Mouse (Mus musculus) kidney, embryonic 15.5 days (tissue): ENCODE data around the gene Rps3. TPM values are rescaled to one million over a fixed set of nuclear protein-coding genes. Genes with fewer than 3 reads are reported as not detected.
A peak's percentile ranks its signal among the peaks of the same experiment; 100 is the strongest.

Experiments
- ATAC-seq: fragments of 200-750 bp; cut with Nextera tagmentation; replicated peaks from 2 replicates; pipeline ENCODE4 v1.8.0; 2017; ENCODE audit warnings: moderate TSS enrichment; ENCODE audit not compliant: low FRiP score
- H3K27ac ChIP-seq: fragments of 300-500 bp; sonication (generic); 2 replicates; pipeline ENCODE4 v1.5.1; 2015; ENCODE audit warnings: mild to moderate bottlenecking, inconsistent platforms
- H3K27me3 ChIP-seq: fragments of 300-500 bp; sonication (generic); 2 replicates; pipeline ENCODE4 v1.6.1; 2015; ENCODE audit warnings: inconsistent platforms
- H3K36me3 ChIP-seq: fragments of 300-500 bp; sonication (generic); 2 replicates; pipeline ENCODE4 v1.6.1; 2015; ENCODE audit warnings: inconsistent platforms
- H3K4me1 ChIP-seq: fragments of 300-500 bp; sonication (generic); 2 replicates; pipeline ENCODE4 v1.6.1; 2015; ENCODE audit warnings: inconsistent platforms
- H3K4me2 ChIP-seq: fragments of 300-500 bp; sonication (generic); 2 replicates; pipeline ENCODE4 v1.6.1; 2015; ENCODE audit warnings: moderate library complexity, mild to moderate bottlenecking, inconsistent platforms
- H3K4me3 ChIP-seq: fragments of 300-500 bp; sonication (generic); replicated peaks from 2 replicates; pipeline ENCODE4 v1.5.1; 2015; ENCODE audit warnings: mild to moderate bottlenecking, inconsistent platforms
- H3K9ac ChIP-seq: fragments of 300-500 bp; sonication (generic); 2 replicates; pipeline ENCODE4 v1.6.1; 2015; ENCODE audit warnings: mild to moderate bottlenecking, inconsistent platforms
- H3K9me3 ChIP-seq: fragments of 300-500 bp; sonication (generic); replicated peaks from 2 replicates; pipeline ENCODE4 v1.6.1; 2016; ENCODE audit warnings: inconsistent platforms
- WGBS: fragments of 180-500 bp; shearing (Covaris S2); methylation state at CpG from one replicate; pipeline ENCODE4 v1.1.7; 2015; ENCODE audit warnings: mixed read lengths; 5-methylcytosine and 5-hydroxymethylcytosine counted together
- polyA plus RNA-seq: library from polyadenylated mRNA; unstranded; fragments of >200 nt; fragmentation: Nextera tagmentation; extraction: Ambion mirVana; gene quantifications from 2 replicates; pipeline ENCODE4 v1.2.1, GENCODE M21; 2015

The Rps3 gene
- polyA plus RNA-seq, 1 experiment from 2014 or later: 765 TPM

- Histone ChIP-seq H3K4me3 (no peak overlapping the region), H3K9me3 (no peaks in the 10 kb centered on the region), H3K27me3 (no peaks in the 10 kb centered on the region), H3K4me2 (no peak overlapping the region), H3K9ac (no peak overlapping the region), H3K36me3 (peaks cover 83% of the 10 kb centered on the region), H3K27ac (peak overlapping the region; percentile 41), H3K4me1 (peaks cover 40% of the 10 kb centered on the region)
- 65% methylated on average over 12 of the region's 12 CpGs for WGBS
- ATAC-seq: no peak
These were observed 8.5 kb downstream of the Rps3 start for GRCm38 (mm10) chr7:99474836-99475561.

DNA sequence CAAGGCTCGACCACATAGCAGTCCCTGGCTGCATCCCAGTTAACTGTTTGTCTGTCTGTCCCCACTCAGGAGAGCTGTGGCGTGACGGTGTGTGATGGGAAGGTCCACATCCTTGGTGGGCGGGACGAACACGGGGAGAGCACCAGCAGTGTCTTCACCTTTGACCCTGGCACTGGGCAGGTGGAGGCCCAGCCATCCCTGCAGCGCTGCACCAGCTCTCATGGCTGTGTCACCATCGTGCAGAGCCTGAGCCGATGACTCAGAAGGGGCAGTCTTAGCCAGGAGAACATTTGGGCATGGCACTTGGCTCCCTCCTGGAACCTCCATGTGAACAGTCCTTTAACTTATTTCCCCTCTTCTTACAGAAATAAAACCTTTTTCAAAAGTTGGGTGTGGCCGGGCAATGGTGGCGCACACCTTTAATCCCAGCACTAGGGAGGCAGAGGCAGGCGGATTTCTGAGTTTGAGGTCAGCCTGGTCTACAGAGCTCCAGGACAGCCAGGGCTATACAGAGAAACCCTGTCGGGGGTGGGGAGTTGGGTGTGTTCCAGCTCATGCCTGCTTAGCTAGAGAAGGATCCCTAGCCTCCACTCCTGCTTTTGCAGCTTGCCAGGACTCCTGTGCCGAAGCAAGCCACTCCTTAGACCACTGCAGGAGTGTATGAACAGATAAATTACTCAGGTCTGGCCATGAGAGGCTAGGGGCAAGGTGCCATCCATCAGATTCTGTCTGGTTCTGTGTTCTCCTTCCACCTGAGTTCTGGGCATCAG lies 9.7 kb downstream of the Rps3 start:
- no peak for ATAC-seq
- Histone ChIP-seq H3K27me3 (no peaks in the 10 kb centered on the region), H3K9me3 (no peaks in the 10 kb centered on the region), H3K4me1 (peaks cover 36% of the 10 kb centered on the region), H3K27ac (no peak overlapping the region), H3K9ac (no peak overlapping the region), H3K4me3 (no peak overlapping the region), H3K4me2 (no peak overlapping the region), H3K36me3 (peaks cover 72% of the 10 kb centered on the region)
- WGBS: 79% methylated on average over 14 of the region's 14 CpGs

DNA sequence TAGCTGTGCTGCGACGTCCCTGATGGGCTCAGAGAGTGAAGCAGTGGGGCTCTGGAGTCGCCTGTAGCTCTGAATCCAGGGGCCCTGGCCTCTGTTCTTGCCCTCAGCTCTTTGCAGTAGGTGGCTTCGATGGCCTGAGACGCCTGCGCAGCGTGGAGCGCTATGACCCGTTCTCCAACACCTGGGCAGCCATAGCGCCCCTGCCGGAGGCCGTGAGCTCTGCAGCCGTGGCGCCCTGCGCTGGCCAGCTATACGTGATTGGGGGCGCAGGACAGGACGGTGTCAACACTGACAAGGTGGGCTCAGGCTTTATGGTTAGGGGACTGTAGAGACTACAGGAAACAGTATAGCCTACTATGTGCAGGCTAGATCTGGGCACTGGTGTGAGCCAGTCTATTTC lies 12.0 kb downstream of the Rps3 start:
- 68% methylated on average over 18 of the region's 18 CpGs for WGBS
- Histone ChIP-seq H3K4me1 (peaks cover 52% of the 10 kb centered on the region), H3K27me3 (no peaks in the 10 kb centered on the region), H3K9ac (no peak overlapping the region), H3K4me3 (no peak overlapping the region), H3K4me2 (no peak overlapping the region), H3K36me3 (peaks cover 49% of the 10 kb centered on the region), H3K27ac (no peak overlapping the region), H3K9me3 (no peaks in the 10 kb centered on the region)
- no peak for ATAC-seq

GRCm38 (mm10) chr7:99469680-99470405 lies 13.7 kb downstream of the Rps3 start:
- H3K4me2 ChIP-seq: no peak overlapping the region
- no peaks in the 10 kb centered on the region for H3K9me3 ChIP-seq
- peaks cover 33% of the 10 kb centered on the region for H3K36me3 ChIP-seq
- ATAC-seq: no peak
- no peaks in the 10 kb centered on the region for H3K27me3 ChIP-seq
- H3K27ac ChIP-seq: peak overlapping the region; percentile 93; the same call in 1 of the 2 replicates
- H3K9ac ChIP-seq: no peak overlapping the region
- 73% methylated on average over 17 of the region's 17 CpGs for WGBS
- H3K4me3 ChIP-seq: no peak overlapping the region
- H3K4me1 ChIP-seq: peaks cover 59% of the 10 kb centered on the region

GRCm38 (mm10) chr7:99468283-99469132 lies 15.0 kb downstream of the Rps3 start:
- 1% methylated on average over 124 of the region's 145 CpGs for WGBS
- Histone ChIP-seq H3K4me2 (peak overlapping the region; percentile 87), H3K4me1 (peaks cover 50% of the 10 kb centered on the region), H3K36me3 (peaks cover 20% of the 10 kb centered on the region), H3K27me3 (no peaks in the 10 kb centered on the region), H3K9ac (peak overlapping the region; percentile 70), H3K4me3 (peak overlapping the region; percentile 57), H3K27ac (peak overlapping the region; percentile 93), H3K9me3 (no peaks in the 10 kb centered on the region)
- peak; percentile 78 for ATAC-seq

DNA sequence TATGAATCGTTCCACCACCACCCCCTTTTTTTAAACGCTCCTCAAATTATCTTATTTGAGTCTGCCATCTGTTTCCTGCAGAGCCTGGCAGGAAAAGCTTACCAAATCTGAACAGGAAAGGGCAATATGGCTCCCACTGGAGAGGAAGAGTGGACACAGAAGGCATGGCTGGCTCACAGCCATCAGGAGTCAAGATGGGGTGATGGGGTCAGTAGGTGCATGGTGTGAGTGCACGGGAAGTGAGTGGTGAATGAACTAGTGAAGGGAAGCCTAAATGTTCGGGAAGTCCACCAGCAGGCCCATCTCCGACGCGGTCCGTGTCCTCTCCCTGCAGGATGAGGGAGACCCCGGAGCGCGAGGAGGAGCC lies 15.6 kb downstream of the Rps3 start:
- Histone ChIP-seq H3K4me1 (peaks cover 48% of the 10 kb centered on the region), H3K27me3 (no peaks in the 10 kb centered on the region), H3K27ac (peak overlapping the region; percentile 93), H3K9ac (peak overlapping the region; percentile 70), H3K9me3 (no peaks in the 10 kb centered on the region), H3K4me3 (peak overlapping the region; percentile 57), H3K36me3 (peaks cover 14% of the 10 kb centered on the region), H3K4me2 (peak overlapping the region; percentile 87)
- 21% methylated on average over 11 of the region's 11 CpGs for WGBS
- no peak; the same call in 1 of the 2 replicates for ATAC-seq

DNA sequence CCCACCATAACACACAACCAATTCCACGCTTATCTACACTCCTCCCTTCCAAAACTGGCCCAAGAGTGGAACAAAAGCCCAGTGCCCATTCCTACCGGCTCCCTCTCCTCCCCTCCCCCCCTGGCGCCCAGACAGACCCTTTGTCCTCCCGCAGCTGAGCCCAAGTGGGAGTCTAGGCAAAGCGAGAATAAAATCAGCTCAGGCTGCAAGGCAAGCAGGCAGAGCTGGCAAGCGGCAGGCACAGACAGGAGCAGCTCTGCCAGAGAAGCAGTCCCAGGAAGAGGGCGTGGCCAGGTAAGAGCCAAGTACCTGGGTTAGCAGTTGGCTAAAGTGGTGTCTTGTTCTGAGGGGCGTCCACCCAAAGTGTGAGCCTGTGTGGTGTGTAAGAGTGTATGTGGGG lies 17.7 kb downstream of the Rps3 start, which contains the start of gene Klhl35:
Gene Klhl35 (plus strand): TSS at position 194 of the 400 bp plus-strand sequence.
- no peak for ATAC-seq
- 0 out of 2 replicates have a peak within 1 kb of the TSS, but pooled peaks have one; percentile 7 for H3K9ac ChIP-seq
- H3K4me2 ChIP-seq: 0 out of 2 replicates have a peak within 1 kb of the TSS, but pooled peaks have one; percentile 23

GRCm38 (mm10) chr7:99463120-99463519 lies 20.4 kb downstream of the Rps3 start:
- Histone ChIP-seq H3K9me3 (no peaks in the 10 kb centered on the region), H3K4me2 (no peak overlapping the region), H3K4me3 (no peak overlapping the region), H3K4me1 (peaks cover 48% of the 10 kb centered on the region), H3K36me3 (peaks cover 16% of the 10 kb centered on the region), H3K27me3 (no peaks in the 10 kb centered on the region), H3K27ac (no peak overlapping the region), H3K9ac (no peak overlapping the region)
- ATAC-seq: no peak
- 91% methylated on average over 2 of the region's 2 CpGs for WGBS

More for the DNA sequence above, 17.7 kb downstream of the Rps3 start, which contains the start of gene Klhl35:
- Histone ChIP-seq H3K27ac (0 out of 2 replicates have a peak within 1 kb of the TSS, but pooled peaks have one; percentile 93), H3K27me3 (no peaks in the 10 kb centered on the region), H3K4me3 (no peak within 1 kb of the TSS), H3K9me3 (no peaks in the 10 kb centered on the region), H3K4me1 (peaks cover 48% of the 10 kb centered on the region), H3K36me3 (peaks cover 6% of the 10 kb centered on the region; the same call in 1 of the 2 replicates)
- 23% methylated on average over 8 of the region's 8 CpGs for WGBS

- no peak overlapping the region for H3K9ac ChIP-seq
- H3K4me1 ChIP-seq: peaks cover 20% of the 10 kb centered on the region
- 88% methylated on average over 15 of the region's 15 CpGs for WGBS
- no peaks in the 10 kb centered on the region for H3K9me3 ChIP-seq
- H3K27ac ChIP-seq: peak overlapping the region; percentile 19; the same call in 1 of the 2 replicates
- H3K36me3 ChIP-seq: peaks cover 16% of the 10 kb centered on the region
- no peak overlapping the region for H3K4me2 ChIP-seq
- H3K27me3 ChIP-seq: no peaks in the 10 kb centered on the region
- no peak overlapping the region for H3K4me3 ChIP-seq
- ATAC-seq: no peak
These were observed 23.5 kb downstream of the Rps3 start for GRCm38 (mm10) chr7:99459888-99460652.

GRCm38 (mm10) chr7:99458849-99459248 lies 24.7 kb downstream of the Rps3 start:
- WGBS: 71% methylated on average over 8 of the region's 8 CpGs
- Histone ChIP-seq H3K4me3 (no peak overlapping the region), H3K4me2 (no peak overlapping the region), H3K4me1 (peaks cover 28% of the 10 kb centered on the region), H3K9ac (no peak overlapping the region), H3K9me3 (no peaks in the 10 kb centered on the region), H3K27ac (peak overlapping the region; percentile 19; the same call in 1 of the 2 replicates), H3K36me3 (peaks cover 16% of the 10 kb centered on the region), H3K27me3 (no peaks in the 10 kb centered on the region)
- ATAC-seq: no peak
